Mouse (Mus musculus): ENCODE measurements around the gene Ifi27. TPM values are rescaled to one million over a fixed set of nuclear protein-coding genes. Genes with fewer than 3 reads are reported as not detected.

Ifi27 gene
- 211 TPM for total RNA-seq (2023)

DNA sequence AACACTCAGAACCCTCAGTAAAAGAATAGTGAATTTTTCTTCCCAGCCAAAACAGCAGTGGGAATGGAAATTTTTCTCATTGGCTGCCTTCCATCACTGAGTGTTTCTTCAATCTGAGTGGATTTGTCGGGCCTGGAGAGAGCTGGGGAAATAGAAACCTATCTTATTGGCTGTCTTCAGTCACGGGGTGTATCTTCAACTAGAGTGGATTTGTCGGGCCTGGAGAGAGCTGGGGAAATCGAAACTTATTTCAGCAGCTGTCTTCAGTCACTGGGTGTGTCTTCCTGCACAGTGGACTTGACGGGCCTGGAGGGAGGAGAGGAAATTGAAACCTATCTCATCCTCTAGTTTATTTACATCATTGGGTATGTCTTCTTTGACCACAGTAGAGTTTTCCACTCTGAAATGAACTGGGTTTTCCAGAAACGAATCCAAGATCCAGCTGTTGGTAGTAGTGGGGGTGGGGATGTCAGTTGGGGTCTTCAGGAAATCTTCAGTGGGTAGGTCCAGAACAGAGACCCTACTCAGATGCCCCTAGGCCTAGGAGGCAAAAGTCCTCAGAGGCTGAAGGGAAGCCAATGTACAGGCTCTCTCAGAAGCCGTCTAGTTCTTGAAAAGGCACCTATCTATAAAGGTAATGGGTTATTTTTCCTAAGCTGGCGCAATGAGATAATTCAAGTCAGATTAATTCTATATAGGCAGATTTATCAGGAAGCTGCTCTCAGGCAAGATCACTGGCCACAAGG lies at the start of gene Ifi27:
TSS of gene Ifi27 (plus strand) at position 226 of the 746 bp plus-strand sequence.

GRCm38 (mm10) chr12:103388505-103389347 lies 45.3 kb upstream of the Ifi27 start, which contains the start of gene Otub2:
Gene Otub2, plus strand, starts transcription at chr12:103388682.

GRCm38 (mm10) chr12:103407720-103408119 lies 26.3 kb upstream of the Ifi27 start, which contains the start of gene 9330161L09Rik:
Gene 9330161L09Rik, minus strand, starts transcription at chr12:103407820.

DNA sequence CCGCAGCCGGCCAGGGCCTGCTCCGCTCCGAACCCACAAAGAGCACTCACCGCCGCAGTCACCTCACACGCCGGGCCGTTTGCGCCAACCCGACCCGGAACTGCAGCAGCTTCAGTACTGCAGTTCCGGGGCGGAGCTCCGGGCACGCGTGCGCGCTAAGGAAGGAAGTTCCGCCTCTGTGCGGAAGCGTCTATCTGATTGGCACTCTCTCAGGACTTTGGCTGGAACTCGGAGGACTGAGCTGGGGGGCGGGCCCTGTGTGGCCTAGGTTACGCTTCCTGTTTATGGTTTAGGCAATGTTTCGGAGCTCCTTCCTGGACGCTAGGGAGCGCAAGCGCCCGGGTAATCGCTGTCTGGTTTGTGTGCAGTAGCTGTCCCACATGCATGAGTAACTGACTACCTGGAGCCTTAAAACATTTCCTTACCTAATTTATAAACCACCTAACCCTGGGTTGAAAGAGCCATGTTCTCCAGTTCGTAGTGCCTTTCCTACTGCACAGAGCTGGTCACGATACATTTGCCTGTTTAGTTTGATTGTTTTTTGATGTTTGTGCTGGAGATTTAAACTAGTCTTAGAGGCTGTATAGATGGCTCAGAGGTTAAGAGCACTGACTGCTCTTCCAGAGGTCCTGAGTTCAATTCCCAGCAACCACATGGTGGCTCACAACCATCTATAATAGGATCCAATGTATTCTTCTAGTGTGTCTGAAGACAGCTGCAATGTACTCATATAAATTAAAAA lies 8.1 kb upstream of the Ifi27 start, which contains the start of gene Ddx24:
TSS of gene Ddx24 (minus strand) at position 102 of the 742 bp plus-strand sequence.

DNA sequence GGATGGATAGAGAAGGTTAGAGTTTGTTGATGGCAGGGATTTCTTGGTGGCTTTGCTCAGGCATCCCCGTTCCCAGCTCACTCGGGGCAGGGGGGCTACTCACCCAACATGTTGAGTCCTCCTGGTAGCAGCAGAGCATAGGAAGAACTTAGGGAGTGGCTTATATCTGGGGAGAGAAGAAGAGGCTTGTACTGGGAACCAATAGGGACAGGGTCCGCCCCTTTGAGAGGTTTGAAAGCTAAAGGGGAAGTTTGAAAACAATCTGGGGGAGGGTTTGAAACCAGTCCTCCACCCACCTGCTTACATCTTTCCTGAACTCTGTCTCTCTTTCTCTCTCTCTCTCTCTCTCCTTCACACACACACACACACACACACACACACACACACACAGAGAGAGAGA lies 9.5 kb downstream of the Ifi27 start, which contains the start of gene Ifi27l2a:
TSS of gene Ifi27l2a (minus strand) at position 157 of the 400 bp plus-strand sequence.

GRCm38 (mm10) chr12:103457140-103457539 lies 23.1 kb downstream of the Ifi27 start, which contains the start of gene Ifi27l2b:
Gene Ifi27l2b, minus strand, starts transcription at chr12:103457223.

Other genes with a start within 250 kb of the Ifi27 start
- gene Prima1, start 192.1 kb upstream of the Ifi27 start, total RNA-seq (2023): not detected
- not detected for gene Fam181a, start 123.2 kb upstream of the Ifi27 start, total RNA-seq (2023)
- gene Asb2, start 78.2 kb upstream of the Ifi27 start, total RNA-seq (2023): 7.1 TPM
- gene Otub2, start 45.5 kb upstream of the Ifi27 start, total RNA-seq (2023): 1.1 TPM
- 10.8 TPM for gene 9330161L09Rik, start 26.4 kb upstream of the Ifi27 start, total RNA-seq (2023)
- gene Ddx24, start 8.4 kb upstream of the Ifi27 start, total RNA-seq (2023): 189 TPM
- gene Ifi27l2a, start 9.5 kb downstream of the Ifi27 start, total RNA-seq (2023): 182 TPM
- gene Ifi27l2b, start 23.0 kb downstream of the Ifi27 start, total RNA-seq (2023): not detected
- gene Ppp4r4, start 98.1 kb downstream of the Ifi27 start, total RNA-seq (2023): not detected
- gene Serpina10, start 197.2 kb downstream of the Ifi27 start, total RNA-seq (2023): not detected
- not detected for gene Serpina6, start 223.0 kb downstream of the Ifi27 start, total RNA-seq (2023)
- not detected for gene Serpina16, start 241.9 kb downstream of the Ifi27 start, total RNA-seq (2023)